Mouse (Mus musculus) layer of hippocampus, adult 11-12 months (tissue): ENCODE data around the gene 1700003E16Rik.
"Not testable (repeated sequence)": the region's sequence is repeated elsewhere in the genome, so short reads cannot be mapped to it uniquely, and the experiment has no call there.

Experiments used
- DNase-seq: peaks from one replicate; pipeline ENCODE4 v3.0.0; 2022; ENCODE audit warnings: low spot score

1700003E16Rik gene

GRCm38 (mm10) chr6:83159456-83159855, 3.3 kb downstream of the 1700003E16Rik start:
- not testable (repeated sequence) for DNase-seq

DNA sequence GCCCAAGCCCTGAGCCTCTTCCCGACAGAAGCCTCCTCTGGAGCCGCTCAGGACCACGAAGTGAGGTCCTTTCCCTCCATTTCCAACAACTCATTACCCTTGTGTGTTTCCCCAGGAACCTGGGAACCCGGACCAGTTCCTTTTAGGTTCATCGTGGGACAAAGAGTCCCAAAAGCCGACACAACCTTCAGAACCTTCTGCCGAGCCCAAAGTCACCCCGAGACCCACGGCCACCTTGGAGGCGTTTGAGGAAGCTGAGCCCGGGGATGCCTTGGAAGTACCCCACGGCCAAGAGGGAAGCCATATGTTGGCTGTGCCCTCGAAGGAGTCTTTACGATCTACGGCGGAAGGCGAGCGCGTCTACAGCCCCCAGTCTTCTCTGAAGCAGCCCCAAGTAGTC, 5.2 kb downstream of the 1700003E16Rik start:
- DNase-seq = no peak

GRCm38 (mm10) chr6:83161921-83162641, 5.9 kb downstream of the 1700003E16Rik start:
- no peak for DNase-seq

DNA sequence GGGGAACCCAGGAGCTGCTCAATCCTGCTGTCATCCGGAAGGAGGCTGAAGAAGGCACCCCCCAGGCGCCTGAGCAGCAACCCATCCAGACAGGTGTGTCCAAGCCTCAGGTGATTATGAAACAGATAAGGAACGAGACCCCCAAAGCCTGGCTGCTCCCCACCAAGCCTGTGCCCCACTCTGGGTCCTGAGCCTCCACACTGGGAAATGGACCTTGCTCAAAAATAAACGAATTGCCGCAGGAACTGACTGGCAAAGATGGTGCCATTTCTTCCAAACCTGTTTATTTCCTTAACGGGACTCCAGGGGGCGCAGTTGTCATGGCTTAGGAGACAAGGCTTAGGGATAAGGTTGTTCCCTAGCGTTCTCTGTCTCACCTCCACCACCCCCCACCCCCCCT, 6.5 kb downstream of the 1700003E16Rik start:
- DNase-seq = no peak

DNA sequence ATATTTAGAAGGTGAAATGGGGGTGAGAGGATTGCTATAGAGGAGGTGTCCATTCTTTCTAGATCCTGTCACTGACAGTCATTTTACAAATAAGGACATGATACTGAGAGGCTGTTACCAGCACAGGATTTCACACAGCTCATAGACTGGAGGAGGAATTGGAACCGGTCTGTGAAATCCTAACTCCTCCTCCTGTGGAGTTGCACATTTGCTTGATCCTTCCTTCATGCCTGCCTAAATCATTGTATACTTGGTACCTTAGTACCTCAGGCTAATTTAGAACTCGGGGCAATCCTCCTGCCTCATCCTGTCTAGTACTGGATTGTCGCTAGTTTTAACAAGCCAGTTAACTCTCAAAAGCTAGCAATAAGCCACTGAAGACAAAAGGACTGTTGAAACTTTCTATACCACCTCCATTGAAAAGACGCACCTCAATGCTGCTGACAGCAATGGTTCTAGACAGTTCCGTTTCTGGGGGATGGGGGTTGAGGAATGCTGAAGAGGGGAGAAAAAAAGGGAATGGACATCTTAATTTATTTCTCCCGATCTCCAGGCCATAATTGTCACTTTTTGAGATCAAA, 8.9 kb downstream of the 1700003E16Rik start:
- DNase-seq = no peak

DNA sequence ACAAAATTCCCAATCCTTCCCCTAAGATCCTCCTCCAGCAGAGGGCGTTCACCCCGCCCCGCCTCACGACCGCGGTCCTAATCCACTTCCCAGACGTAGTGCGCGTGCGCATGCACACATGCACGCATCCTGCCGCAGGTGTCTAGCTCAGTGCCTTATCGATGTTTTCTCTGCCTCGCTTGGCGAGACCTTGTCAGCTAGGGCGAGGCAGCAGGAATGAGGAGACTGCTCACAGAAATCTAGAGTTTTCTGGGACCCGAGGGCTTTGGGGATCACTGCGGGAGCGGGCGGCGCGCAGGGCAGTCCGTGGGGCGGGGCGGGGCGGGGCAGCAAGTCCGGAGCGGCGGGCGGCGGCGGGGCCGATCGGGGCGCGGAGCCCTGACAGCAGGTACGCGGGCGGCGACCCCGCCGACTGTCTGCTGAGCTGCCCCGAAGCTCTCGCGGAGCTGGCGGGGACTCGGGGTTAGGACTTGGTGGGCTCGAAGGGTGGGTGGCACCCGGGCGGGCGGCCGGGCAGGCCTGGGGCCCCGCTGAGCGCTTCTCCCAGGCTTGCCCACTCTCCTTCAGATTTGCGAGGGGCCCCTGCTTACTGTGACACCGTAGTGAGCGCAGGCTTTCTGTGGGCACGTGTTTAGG, 9.5 kb downstream of the 1700003E16Rik start, which contains the start of gene Dctn1:
Gene Dctn1, plus strand, starts transcription at position 314 of the 636 bp plus-strand sequence.
- DNase-seq = peak; percentile 93

GRCm38 (mm10) chr6:83166243-83166630, 10.0 kb downstream of the 1700003E16Rik start:
- DNase-seq = no peak

DNA sequence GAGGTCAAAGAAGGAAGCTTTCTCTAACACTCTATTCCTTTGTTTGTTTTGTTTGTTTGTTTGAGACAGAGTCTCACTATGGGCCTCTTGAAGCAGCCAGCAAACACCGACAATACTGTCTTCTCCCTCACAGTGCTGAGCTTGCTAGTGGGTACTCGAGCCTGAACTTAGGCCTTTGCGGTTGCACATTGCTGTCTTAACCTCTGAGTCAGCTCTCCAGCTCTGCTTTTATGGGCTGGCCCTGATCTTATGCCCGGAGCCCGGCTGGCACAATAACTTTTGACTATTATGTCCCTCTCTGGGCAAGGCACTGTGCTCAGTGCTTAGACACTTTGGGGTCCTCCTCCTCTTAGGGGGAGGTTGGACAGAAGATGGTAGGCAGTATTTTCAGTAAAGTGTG, 13.7 kb downstream of the 1700003E16Rik start:
- no peak for DNase-seq

GRCm38 (mm10) chr6:83171063-83171462, 14.9 kb downstream of the 1700003E16Rik start:
- DNase-seq = no peak

DNA sequence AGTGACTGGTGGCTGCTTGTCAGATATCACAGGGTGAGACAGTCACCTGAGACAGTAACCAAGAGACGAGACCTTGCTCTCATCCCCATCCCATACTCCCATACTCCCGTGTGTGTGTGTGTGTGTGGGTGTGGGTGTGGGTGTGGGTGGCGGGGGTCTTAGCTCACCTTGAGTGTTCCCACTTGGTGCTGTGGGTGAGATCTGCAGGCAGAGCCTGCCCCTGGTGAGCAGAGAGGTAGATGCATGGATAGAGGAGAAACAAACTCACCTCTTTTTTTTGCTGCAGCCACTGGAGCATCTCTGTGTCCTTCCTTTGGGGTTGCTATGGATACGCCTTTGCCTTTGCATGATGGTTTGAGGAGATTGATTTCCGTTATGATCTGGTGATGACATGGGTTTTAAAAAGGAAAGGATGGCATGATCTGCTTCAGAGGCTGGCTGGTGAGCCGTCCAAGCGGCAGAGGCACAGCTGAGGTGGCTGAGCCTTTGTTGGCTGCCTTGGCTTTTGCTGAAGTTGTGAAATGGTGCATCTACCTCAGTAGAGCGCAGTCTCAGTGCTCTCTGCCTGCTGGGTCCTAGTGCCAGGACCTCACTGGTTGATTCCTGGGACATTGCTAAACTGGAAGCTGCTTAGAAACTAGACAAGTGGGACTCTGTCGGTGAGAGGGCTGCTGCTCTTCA, 16.2 kb downstream of the 1700003E16Rik start:
- peak; percentile 70 for DNase-seq

GRCm38 (mm10) chr6:83175996-83176395, 19.8 kb downstream of the 1700003E16Rik start:
- no peak for DNase-seq

DNA sequence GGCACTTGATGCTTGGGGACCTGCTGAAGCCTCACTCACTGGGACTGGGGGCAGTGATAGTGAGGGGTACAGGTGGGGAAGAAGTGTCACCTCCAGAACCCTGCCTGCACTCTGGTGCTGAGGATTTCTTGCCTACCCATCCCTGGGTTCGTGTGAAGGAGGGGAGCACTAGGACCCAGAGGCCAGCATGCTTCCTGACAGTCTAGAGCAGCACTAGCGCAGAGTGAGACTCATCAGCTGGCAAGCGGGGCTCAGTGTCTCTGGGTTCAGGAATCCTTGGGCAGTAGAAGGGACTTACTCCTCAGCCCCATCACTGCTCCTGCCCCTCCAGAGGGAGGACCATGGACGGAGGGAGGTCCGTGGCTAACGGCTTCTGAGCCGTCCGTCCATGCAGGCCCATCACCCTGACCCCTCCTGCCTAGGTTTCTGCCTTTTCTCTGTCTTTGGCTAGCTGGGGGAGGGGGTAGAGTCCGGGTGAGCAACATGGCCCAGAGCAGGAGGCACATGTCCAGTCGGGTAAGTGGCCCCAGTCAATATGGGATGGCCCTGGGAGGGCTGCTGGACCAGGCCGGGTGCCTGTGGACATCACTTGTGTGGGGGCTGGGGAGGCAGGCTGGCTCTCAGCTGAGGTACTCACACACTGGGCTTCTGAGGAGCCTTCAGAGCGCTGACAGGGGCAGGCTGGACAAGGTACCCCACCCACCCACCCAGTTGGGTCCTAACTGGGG, 23.4 kb downstream of the 1700003E16Rik start:
- peak; percentile 70 for DNase-seq

DNA sequence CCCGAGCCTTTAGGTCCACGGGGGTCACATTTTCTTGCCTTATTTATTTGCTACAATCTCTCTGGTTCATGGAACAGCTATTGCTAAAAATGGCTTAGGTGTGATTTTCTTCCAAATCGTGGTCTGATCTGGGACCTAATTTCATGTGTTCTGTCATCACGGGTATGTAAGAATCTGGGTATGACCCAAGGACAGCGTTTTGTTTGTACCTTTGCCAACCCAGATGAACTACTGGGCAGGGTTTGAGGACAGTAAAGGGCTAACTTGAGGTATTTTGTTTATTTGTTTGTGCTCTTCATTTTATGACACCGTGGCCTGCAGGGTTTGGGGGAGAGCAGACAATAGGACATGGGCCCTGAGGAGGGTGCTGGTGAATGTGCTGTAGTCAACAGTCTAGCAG, 24.4 kb downstream of the 1700003E16Rik start:
- no peak for DNase-seq

GRCm38 (mm10) chr6:83184858-83185435, 28.7 kb downstream of the 1700003E16Rik start:
- no peak for DNase-seq

DNA sequence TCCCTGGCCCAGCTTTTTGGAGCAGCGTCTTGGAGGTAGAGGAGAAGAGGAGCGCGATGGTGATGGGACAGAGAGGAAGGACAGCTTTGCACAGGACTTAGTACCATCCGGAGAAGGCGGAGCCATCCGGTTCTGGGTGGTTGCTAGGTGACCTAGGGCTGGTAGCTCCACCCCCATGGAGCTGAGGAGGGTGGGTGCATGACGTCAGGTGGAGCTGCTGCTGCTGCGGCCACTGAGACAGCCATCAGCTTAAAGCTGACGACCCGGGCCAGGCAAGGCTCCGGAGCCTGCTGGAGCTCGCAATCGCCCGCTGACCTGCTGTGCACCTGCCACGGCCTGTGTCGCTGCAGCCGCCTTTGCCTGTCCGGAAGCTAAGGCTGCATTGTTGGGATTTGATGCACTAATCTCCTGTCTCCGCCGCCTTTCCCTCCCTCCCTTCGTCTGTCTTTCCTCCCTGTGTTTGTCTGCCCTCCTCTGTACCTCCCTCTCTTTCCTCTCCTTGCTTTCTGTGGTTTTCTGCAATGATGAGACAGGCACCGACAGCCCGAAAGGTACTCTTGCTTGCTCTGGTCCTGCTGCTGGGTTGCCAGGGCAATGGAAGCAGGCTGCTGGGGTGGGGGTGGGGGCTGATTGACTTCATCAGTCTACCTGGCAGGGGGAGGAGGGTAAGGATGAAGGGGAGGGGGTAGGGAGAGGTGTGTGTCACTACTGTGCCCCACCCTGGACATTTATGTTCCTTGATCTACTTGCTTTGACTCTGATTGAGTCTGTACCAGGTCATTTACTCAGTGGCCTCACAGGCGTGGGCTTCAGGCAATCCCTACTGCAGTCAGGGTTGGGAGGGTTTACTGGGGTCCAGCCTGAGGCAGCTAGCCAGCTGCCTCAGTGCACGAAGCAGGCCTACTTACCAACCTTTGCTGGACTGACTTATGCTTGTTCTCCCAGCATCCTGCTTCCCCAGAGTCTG, 30.0 kb downstream of the 1700003E16Rik start:
- peak; percentile 89 for DNase-seq

DNA sequence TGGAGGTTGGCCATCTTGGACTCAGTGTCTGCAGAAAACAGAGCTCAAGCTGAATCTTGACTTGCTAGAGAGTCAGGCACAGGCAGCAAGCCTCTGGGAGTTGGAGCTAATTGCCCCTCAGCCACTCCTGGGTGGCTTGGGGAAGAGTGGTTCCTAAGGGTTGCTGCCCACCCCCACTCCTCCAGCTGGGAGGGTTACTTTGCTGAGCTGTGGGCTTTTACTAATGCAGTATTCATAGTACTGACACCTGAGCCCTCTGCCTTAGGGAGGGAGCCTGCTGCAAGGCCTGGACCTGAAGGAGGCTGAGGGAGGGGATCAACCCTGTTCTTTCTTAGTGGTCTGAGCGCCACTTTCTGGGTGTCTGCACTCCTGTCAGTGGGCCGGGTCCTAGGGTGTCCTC, 30.7 kb downstream of the 1700003E16Rik start:
- DNase-seq = no peak

DNA sequence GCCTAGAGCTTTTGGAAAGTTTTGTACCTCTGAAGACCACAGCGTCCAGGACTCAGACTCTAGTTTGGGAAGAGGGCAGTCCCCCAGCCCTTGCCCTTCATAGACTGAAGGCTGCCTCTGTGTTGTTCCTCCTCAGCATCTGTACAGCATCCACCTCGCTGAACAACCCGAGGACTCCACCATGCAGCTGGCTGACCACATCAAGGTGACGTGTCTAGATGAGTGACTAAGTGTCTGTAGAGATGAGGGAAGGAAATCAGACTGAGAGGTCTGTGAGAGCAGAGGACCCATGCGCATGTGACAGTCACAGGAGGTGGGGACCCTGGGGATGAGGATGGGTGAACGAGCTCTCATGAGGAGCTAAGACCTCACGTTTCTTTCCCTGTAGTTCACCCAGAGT, 37.4 kb downstream of the 1700003E16Rik start:
- no peak for DNase-seq

DNA sequence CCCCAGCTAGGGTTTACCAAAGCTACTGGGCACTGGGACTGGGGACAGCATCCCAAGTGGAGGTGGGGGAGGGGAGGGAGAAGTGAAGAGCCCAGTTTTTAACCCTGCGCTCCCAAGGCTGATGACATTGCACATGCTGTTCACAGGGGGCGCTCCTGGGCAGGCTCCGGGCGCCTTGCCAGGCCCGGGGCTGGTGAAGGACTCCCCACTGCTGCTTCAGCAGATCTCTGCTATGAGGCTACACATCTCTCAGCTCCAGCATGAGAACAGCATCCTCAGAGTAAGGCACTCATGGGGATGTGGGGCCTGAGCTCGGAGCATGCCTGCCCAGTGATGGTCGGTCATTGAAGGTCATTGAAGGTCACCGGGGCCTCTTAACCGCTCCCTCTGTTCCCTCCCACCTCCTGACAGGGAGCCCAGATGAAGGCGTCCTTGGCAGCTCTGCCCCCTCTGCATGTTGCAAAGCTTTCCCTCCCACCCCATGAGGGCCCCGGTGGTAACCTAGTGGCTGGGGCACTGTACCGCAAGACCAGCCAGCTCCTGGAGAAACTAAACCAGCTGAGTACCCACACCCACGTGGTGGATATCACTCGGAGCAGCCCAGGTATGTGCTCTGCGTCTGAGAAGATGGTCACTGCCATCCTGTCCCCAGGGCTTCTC, 41.3 kb downstream of the 1700003E16Rik start:
- DNase-seq = peak; percentile 71

DNA sequence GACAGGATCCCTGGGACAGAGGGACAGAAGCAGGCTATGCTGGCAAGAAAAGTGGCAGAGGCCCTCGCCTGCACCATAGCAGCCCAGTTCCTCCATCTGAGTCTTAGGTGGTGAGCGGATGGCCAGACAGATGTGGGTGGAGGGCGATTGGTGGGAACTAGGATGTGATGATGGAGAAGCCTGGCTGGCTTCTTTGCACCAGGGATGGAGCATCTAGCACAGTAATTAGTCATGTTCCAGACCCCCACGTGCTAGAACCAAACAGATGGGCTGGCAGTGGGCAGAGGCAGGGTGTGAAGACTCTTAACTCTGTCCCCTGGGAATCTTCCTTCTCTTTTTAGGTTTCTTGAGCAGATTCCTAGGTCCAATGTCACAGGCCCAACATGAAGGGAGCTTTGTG, 47.1 kb downstream of the 1700003E16Rik start:
- DNase-seq = no peak

GRCm38 (mm10) chr6:83205851-83206250, 49.6 kb downstream of the 1700003E16Rik start:
- no peak for DNase-seq
